Mouse (Mus musculus) neutrophil, adult 59 days (primary cell): Measurements from ENCODE around the gene Jade2. TPM values are rescaled to one million over a fixed set of nuclear protein-coding genes. Genes with fewer than 3 reads are reported as not detected.

Experiments
- total RNA-seq, 2 experiments: library from RNA; stranded (reverse); gene quantifications; 1 replicate in 1 of 2; 2 replicates in 1 of 2; pipeline ENCODE4 v1.2.4; 2023

Gene Jade2
- 10 to 100 TPM in 1 of 2 experiments, 1 to 10 TPM in 1; 9.2 to 10.4 TPM for total RNA-seq

GRCm38 (mm10) chr11:51857081-51857671 is at the start of gene Jade2:
TSS of gene Jade2 (minus strand) at chr11:51857653.

Other genes with a start within 250 kb of the Jade2 start
- 10 to 100 TPM; 32.5 to 39.1 TPM for gene Nhp2, start 237.9 kb downstream of the Jade2 start, total RNA-seq
- gene Rmnd5b, start 221.8 kb downstream of the Jade2 start, total RNA-seq, result 10 to 100 TPM; 62.4 to 64.1 TPM
- 1 to 10 TPM; 3.0 to 4.8 TPM for gene N4bp3, start 206.8 kb downstream of the Jade2 start, total RNA-seq
- under 1 TPM in 1 of 2 experiments, not detected in 1; 0.47 TPM for gene D930048N14Rik, start 206.7 kb downstream of the Jade2 start, total RNA-seq
- gene 0610009B22Rik, start 168.8 kb downstream of the Jade2 start, total RNA-seq, result 10 to 100 TPM in 1 of 2 experiments, 1 to 10 TPM in 1; 8.3 to 10.5 TPM
- 10 to 100 TPM; 15.0 to 16.0 TPM for gene Sec24a, start 94.0 kb downstream of the Jade2 start, total RNA-seq
- 10 to 100 TPM; 23.7 to 26.9 TPM for gene Sar1b, start 94.0 kb downstream of the Jade2 start, total RNA-seq
- gene Cdkn2aipnl, start 110.0 kb upstream of the Jade2 start, total RNA-seq, result 10 to 100 TPM; 31.7 to 36.0 TPM
- gene Ube2b, start 143.1 kb upstream of the Jade2 start, total RNA-seq, result 100 to 1,000 TPM; 146 to 161 TPM
- 1 to 10 TPM; 3.1 to 6.1 TPM for gene Cdkl3, start 146.6 kb upstream of the Jade2 start, total RNA-seq
- gene Ppp2ca, start 241.0 kb upstream of the Jade2 start, total RNA-seq, result 100 to 1,000 TPM in 1 of 2 experiments, 10 to 100 TPM in 1; 92.5 to 103 TPM